Mouse (Mus musculus): ENCODE measurements around the gene Samhd1. TPM values are rescaled to one million over a fixed set of nuclear protein-coding genes. Genes with fewer than 3 reads are reported as not detected.

The Samhd1 gene
- total RNA-seq, 2 experiments from 2014 or later, result 12.0 to 14.1 TPM

DNA sequence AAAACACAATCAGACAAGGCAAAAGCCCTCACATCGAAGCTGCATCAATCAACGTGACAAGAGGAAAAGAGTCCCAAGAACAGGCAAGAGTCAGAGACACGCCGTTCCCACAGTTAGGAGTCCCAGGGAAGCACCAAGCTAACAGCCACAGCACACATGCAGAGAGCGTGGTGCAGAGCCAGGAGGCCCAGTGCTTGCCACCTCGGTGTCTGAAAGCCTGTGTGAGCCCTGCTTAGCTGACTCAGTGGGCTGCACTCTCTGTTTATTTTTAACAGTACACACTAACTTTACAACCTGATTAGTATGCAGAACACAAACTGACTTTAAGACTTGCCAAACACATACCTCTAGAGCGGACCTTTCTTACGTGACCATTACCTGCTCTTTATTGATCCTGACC lies 30.6 kb downstream of the Samhd1 start:
- DNase-seq (ENCODE audit: low spot score in 2 of 2), result no peak
- intact Hi-C loops (cut with DNase I), result no loop called here

DNA sequence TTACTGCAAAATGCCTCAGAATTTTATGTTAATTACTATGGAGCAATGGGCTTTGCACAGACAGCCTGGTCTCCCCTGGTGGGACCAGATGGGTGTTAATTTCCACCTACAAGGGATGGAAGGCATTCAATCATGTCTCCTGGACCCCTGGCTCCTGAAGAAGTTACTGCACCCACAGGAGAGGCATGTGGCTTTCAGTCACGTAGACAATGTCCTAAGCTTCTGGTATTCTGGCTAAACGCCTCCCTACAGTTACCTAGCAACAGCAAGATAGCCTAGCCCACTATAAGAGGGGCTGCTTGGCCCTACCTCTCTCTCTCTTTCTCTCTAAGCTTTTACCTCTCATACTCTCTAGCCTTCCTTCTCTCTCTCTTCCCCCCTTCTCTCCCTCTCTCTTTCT lies 32.8 kb downstream of the Samhd1 start:
- intact Hi-C loops (cut with DNase I), result no loop called here
- DNase-seq (ENCODE audit: low spot score in 2 of 2), result no peak

DNA sequence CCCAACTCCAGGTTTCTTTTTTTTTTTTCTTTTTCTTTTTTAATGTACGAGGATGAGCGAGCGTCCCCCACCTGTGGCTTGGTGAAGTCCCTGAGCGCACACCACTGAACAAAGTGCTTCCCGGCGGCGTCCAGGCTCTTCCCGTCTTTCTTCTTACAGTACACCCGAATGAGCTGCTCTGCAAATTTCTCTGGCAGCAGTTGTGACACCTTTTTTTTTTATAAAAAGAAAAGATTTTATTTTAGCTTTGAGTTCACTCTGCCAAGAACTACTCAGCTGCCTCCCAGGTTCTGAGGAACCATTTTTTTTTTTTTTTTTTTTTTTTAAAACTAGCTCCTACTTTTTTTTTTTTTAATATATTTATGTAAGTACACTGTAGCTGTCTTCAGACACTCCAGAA lies 33.4 kb downstream of the Samhd1 start:
- intact Hi-C loops (cut with DNase I), result no loop called here
- peak in 1 of 2 experiments; percentile 52 for DNase-seq (ENCODE audit: low spot score in 2 of 2)

DNA sequence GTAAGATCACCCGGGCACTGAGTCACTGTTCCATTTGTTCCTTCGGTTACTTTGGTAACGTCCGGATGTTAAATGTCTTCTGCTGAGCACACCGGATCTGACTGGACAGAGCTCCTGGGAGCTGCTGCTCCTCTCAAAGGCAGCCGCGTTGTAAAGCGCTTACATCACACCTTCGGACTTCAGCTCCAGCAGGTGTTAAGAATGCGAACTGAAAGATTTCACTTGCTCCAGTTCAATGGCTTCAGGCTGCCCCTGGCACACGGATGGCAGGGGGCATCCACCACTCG lies 34.8 kb downstream of the Samhd1 start:
- DNase-seq (ENCODE audit: low spot score in 2 of 2), result no peak
- intact Hi-C loops (cut with DNase I), result no loop called here

DNA sequence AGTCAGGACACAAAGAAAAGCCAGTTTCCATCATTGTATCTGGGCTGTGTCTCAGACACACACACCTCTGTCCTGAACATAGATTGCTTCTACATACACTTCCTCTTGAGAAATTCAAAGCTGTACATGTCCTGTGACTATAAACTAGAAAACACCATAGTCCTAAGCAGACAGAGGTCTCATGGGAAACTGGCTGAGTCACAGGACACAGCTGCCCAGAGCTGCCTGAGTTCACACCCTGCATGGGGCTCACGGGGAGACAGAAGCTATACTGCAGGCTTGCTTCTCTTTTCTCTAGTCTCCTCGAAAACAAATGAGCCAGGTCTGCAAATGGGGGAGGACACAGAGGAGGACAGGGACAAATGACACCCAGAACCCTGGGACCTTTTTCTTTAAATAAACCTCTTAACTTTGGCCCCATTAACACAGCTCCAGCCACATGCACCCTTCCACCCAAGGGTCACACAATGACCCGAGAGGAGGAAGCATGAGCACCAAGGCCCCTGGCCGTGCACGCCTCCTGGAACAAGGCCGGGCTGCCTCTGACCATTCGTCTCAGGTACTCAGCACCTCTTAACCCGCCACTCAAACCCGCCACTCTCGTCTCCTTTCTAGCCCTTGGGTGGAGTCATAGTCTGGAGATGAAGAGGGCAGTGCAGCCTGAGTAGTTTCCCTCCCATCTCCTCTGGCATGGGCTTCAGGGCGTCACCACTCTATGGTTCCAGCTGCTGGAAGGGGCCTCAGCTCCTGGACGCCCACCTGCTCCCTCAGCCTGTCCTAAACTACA lies 35.3 kb downstream of the Samhd1 start:
- DNase-seq (ENCODE audit: low spot score in 2 of 2), result no peak
- intact Hi-C loops (cut with DNase I), result loop anchor here (5.0 kb wide), 2 partner anchors 67 to 222 kb away; no protein-coding TSS in a partner anchor

DNA sequence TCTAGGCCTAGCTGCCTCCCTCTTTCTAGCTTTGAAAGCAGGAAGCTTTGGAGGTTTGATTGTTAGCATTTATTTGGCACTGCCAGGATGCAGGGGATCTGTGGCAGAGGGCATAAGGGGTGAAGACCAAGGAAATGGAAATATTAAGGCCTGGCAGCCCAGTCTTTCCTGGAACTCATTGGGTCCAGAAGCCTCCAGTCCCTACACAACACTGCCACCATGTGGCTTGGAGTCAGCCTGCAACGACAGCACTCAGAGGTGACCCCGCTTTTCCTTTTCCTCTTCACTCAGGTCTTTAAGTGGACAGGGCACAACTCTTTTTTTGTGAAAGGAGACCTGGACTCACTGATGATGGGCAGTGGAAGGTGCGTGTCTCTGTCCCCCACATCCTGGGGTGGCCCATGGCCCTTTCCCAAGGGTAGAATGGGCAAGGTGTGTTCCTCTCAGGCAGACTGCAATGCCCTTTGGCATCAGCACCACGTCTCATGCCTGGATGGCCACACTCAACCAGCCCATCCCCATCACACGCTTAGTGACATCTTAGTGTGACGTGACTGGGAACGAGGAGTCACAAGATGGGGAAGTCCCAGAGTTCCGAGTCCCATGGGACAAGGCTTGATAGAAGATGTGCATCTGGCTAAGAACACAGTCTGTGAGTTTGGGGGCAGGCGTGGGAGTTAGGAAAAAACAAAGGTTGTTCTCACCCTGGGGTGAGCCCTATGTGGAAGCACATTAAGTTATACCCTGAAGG lies 39.9 kb downstream of the Samhd1 start:
- intact Hi-C loops (cut with DNase I), result loop anchor here (5.0 kb wide), 2 partner anchors 63 to 218 kb away; no protein-coding TSS in a partner anchor
- peak; percentile 60 to 81 for DNase-seq (ENCODE audit: low spot score in 2 of 2)

DNA sequence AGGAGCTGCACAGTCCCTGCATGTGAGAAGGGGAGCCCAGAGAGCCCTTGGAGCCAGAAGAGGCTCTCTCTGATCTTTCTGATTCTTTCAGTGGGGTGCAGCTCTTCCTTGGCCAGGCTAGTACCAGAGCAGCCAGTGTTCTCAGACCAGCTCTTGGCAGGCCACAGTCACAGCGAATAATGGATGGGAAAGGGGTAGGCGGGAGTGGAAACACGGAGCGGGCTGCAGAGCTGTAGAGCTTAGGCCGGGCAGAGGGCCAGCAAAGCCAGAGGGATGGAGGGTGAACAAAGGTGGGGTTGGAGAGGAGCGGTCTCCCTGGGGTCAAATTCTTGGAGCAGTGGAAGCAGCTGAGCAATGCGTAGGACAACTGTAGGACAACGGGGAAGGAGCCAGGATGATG lies 43.0 kb downstream of the Samhd1 start:
- intact Hi-C loops (cut with DNase I), result loop anchor here (5.0 kb wide), 1 partner anchor 40 kb away; no protein-coding TSS in a partner anchor
- peak in 1 of 2 experiments; percentile 41 for DNase-seq (ENCODE audit: low spot score in 2 of 2)

DNA sequence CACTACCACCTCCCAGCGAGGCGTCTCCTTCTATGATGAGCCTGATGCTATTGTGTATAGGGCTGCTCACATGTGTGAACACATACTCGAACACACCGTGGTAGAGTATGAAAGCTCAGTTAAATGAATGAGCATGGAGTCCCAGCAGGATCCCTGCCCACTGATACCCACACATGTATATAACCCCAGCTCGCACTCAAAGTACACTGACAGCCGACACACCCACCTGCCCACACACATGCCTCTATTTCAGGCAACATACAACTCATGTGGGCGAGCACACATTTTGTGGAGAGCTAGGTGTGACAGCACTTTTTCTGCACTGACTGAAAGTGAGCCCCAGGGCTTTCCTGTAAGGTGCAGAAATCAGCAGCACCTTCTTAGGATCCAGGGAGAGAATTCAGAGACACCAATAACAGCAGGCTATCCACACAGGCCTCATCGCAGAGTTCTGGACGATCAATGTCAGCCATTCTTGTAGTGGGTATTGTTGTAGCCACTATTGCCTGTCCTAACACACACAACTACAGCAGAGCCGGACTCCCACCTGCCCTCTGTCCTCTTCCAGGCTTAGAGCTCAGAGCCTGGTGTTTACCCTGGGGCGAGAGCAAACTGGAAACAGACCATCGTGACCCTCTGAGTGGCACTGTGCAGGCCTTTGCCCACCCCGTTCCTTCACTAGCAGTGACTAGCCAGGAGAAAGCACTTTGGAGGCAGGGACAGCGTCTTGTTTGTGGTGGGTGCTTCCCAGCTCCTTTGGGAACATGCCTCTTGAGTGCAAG lies 47.3 kb downstream of the Samhd1 start:
- peak; percentile 71 to 86 for DNase-seq (ENCODE audit: low spot score in 2 of 2)
- intact Hi-C loops (cut with DNase I), result no loop called here

DNA sequence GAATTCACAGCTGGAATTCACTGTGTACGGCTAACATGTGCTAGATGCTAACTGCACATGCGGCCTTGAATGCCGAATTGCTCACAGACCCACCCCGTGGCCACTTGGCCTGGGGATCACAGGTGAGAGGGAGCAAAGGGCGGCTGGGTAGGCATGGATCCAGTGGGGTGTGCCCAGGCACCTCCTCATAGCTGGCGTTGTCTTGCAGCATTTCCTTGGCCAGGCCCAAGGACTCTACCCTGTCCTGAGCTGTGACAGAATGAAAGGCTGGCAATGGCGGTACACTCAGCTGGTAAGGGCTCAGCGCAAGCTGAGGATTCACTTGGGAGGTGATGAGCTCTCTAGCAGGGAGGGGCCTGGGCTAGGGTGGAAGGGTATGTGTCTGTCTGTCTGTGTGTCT lies 48.3 kb downstream of the Samhd1 start, which contains the start of gene Tldc2:
Tldc2 (plus strand) TSS at position 260 of the 400 bp plus-strand sequence.
- intact Hi-C loops (cut with DNase I), result no loop called here

DNA sequence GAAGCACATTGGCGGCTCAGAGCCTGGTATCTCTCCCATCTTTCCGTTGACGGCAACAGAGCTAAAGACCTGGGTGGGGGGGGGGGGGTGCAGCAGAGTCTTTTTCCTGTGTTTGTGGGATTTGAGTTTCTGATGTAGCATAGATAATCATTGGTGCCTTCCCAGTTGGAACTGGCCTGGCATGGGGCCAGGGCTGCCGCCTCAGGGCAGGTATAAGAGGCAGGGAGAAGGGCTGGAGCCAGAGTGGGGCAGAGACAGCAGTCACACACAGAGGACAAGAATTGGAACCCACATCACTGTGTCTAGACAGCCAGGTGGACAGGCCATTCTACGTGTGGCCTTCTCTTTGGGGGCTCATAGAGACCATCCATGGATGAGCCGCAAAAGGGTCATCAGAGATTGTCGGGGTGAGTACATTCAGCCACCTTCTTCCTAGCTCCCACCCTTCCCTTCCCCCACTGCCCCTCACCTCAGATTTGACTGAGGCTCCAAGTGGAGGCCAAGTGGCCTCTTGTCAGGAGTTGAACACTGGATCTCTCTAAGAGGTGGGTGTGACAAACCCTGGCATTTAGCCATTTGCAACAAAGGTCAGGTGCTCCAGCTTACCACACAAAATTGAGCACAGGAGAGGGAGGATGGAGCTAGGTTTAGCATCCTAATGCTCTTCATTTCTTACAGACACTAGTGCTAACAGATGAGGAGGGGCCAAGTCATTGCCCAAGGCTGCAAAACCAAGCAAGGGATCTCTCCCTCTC lies 50.1 kb downstream of the Samhd1 start:
- intact Hi-C loops (cut with DNase I), result no loop called here
- no peak for DNase-seq (ENCODE audit: low spot score in 2 of 2)

More for the DNA sequence above, 48.3 kb downstream of the Samhd1 start, which contains the start of gene Tldc2:
- DNase-seq (ENCODE audit: low spot score in 2 of 2), result no peak

DNA sequence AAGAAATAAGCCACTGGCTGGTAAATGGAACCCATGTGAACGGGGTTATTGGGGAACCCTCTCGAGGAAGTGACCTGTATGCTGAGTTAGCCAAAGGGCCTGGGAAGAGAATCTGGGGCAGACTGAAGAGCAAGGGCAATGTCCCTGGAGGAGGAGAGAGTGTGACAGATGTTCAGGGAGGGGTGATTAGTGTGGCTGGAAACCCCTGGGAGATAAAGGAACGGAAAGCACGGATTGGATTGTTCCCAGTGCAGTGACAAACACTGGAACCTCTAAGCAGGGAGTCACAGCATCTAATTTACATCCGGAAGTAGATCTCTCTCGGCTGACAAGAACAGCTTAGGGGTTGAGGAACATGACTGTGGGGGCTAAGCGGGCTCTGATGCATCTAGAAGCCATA lies 53.1 kb downstream of the Samhd1 start:
- intact Hi-C loops (cut with DNase I), result no loop called here
- DNase-seq (ENCODE audit: low spot score in 2 of 2), result no peak

DNA sequence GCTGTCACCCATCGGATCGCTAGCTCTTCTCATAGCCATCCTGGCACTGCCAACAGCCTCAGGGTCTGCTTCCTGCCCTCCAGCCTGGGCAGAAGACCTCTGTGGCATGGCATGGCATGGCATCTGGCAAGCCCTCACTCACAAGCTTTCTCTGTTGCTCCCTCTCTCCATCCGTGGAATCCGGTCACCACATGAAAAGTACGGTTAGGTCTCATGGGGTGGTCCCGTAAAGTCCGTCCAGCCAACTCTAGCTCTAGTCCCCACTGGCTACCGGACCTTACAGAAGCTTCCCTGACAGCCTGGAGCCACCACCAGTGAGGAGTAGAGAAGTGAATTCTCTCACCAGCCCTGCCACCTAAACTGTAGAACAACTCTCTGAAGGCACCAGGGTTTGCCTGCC lies 53.7 kb downstream of the Samhd1 start:
- no peak for DNase-seq (ENCODE audit: low spot score in 2 of 2)
- intact Hi-C loops (cut with DNase I), result no loop called here

DNA sequence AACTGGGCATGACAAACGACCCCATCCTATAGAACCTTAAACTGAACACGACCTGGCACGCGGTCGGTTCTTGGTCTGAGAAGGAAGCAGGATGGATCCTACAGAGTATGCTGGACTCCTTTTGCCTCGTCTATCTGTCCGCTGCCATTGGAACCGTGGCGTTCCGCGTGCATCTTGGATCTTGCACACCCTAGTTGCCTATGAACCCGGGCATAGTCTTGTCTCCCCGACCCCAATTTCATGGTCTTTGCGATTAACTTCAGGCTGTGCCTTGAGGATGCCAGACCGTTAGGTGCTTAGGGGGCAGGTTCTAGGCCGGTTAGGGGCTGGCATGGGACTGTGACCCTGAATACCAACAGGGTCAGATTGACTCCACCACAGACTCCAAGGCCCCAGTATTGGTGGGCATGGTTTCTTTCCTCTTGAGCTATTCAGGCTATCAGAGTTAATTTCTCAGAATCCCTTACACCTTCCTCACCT lies 55.3 kb downstream of the Samhd1 start:
- intact Hi-C loops (cut with DNase I), result loop anchor here (5.0 kb wide), 2 partner anchors 37 to 202 kb away; no protein-coding TSS in a partner anchor
- no peak for DNase-seq (ENCODE audit: low spot score in 2 of 2)

DNA sequence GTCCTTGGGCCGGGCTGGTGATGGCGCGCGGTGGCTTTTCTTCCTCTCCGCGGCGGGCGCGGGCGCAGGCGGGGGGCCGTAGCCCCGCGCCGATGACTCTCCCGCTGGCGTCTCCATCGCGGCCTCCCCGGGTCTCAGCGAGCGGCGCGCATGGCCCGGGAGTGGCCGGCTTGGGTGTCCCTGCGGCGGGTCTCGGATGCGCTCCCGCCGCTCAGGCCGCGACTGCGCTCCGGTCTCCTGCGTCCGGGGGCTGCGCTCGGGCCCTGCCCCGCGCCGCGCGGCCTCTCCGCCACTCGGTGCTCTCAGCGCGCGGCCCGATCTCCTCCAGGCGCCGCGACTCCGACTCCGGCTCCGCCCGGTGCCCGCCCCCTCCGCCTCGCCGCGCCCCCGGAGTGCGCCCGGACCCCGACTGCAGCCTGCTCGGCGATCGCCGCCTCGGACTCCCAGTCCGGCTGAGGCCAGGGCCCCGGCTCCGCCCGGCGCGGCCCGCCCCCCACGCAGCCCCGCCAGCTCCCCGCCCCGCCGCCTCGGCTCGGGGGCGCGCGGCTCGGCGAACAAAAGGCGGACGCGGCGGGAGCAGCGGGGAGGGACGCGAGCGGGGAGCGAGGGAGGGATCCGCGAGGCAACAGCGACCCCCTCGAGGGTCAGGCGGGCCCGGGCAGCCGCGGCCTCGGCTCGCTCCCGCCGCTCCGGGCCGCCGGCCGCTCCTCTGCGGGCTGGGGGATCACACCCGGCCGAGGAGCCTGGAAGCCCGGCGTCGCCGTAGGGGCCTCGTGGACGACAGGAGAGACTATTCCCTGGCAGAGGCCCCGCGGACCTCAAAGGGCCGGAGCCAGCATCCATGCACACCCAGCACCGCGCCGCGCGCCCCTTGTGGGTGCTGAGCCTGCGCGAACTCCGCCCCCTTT lies 56.0 kb downstream of the Samhd1 start, which contains the start of gene Soga1:
Soga1 (minus strand) TSS at position 462 of the 908 bp plus-strand sequence.
- peak; percentile 71 to 81 for DNase-seq (ENCODE audit: low spot score in 2 of 2)
- intact Hi-C loops (cut with DNase I), result loop anchor here (5.0 kb wide), 2 partner anchors 37 to 202 kb away; no protein-coding TSS in a partner anchor

DNA sequence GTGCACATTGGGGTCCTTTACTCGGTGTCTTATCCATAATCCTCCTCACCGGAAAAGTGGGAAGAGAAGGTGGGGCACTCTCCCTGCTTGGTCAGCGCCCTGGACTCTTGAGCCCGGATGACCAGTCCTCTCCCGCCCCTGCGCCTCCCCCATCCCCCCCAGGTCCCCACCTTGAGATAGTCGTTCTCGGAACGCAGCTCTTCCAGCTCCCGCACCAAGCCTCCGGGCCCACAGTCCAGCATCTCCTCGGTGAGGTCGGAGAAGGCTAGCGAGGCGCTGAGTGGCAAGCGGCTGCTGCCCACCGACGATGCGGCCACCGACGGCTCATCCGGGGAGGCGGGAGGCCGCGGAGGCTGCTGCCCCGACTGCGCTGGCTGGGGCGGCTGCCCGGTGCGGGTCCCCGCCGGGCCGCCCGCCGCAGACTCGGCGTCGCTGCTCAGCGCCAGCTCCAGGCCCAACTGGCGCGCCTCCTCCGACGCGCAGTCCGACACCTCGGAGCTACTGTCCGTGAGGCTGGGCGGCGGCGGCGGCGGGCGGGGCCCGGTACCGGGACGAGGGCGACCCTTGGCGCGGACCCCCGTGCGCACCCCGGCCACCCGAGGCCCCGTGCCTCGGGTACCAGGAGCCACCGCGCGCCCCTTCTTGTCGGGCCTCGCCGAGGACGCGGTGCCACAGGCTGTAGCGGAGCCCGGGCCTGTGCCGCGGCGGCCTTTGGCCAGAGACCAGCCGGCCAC lies 56.8 kb downstream of the Samhd1 start:
- intact Hi-C loops (cut with DNase I), result loop anchor here (5.0 kb wide), 2 partner anchors 36 to 201 kb away; no protein-coding TSS in a partner anchor
- DNase-seq (ENCODE audit: low spot score in 2 of 2), result no peak

DNA sequence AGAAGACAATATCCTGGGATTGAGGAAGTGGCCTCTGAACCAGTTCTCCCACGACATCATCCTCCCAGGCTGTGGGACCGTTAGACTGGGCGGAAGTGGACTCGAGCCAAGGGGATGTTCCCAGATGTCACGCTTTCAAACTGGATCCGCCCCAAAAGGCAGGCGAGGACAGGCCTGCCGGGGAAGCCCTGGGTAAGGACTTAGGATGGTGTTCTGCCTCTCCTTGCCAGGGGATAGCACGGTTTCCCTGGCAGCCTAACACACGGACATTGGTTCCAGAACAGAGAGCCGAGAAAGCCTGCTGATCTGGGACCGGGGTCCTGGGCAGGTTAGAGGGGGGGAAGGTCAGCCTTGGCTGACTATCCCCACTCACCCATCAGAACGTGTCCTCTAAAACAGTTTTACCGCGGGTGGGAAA lies 57.4 kb downstream of the Samhd1 start:
- intact Hi-C loops (cut with DNase I), result loop anchor here (5.0 kb wide), 2 partner anchors 35 to 200 kb away; no protein-coding TSS in a partner anchor
- peak; percentile 71 to 75 for DNase-seq (ENCODE audit: low spot score in 2 of 2)

DNA sequence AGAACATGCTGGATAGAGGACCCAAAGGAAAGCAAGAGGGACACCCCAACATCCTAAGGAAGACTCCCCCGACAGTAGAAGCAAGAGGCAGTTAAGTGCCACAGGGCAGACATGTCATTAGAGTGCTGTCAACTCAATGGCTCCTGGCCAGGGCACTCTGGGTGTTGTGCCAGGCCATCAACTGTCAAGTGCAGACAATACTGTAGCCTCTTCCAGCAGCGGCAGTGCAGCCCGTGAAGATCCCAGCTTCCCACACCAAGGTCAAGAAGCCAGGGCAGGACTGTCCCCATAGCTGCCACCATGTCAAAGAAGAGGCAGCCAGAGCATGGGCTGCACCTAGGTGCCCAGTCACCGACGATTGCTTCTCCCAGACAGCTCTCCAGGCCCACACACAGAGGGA lies 57.9 kb downstream of the Samhd1 start:
- intact Hi-C loops (cut with DNase I), result loop anchor here (5.0 kb wide), 2 partner anchors 35 to 200 kb away; no protein-coding TSS in a partner anchor
- no peak for DNase-seq (ENCODE audit: low spot score in 2 of 2)
